Mouse (Mus musculus): ENCODE results near the gene Tmprss7.
A peak's percentile ranks its signal among the peaks of the same experiment; 100 is the strongest.

DNA sequence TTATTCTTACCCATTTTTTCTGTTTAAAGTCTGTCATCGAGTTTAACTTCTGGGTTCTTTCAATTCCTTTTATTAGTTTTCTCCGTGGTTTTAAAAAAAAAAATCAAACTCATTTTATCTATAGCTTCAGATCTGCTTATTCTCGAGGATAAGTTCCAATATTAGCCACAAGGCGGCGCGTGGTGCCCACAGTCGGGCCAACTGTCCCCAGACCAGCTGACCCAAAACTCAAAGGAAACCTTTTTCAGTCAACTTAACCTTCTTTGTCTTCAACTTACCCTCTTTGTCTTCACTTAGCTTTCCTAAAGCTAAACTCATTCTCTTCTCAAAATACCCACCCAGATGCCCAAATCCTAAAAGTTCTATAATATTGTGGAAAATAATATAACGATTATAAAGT is 8.6 kb downstream of the Tmprss7 start:
- TF ChIP-seq CTCF (conservative IDR thresholded peaks at IDR 0.05; ENCODE audit: low read length) (peak; percentile 85), POU5F1 (IDR thresholded peaks at IDR 0.05; ENCODE audit: borderline replicate concordance, low read length) (no peak), NANOG (IDR thresholded peaks at IDR 0.05; ENCODE audit: borderline replicate concordance, low read length) (no peak)
